Mouse (Mus musculus): ENCODE measurements around the gene Urah.

The Urah gene

GRCm38 (mm10) chr7:140840750-140841735 lies 6.2 kb downstream of the Urah start:
- no peak for DNase-seq

GRCm38 (mm10) chr7:140843806-140844205 lies 9.0 kb downstream of the Urah start:
- no peak for DNase-seq

GRCm38 (mm10) chr7:140844905-140845665 lies 10.3 kb downstream of the Urah start, which contains the start of gene Scgb1c1:
Gene Scgb1c1, plus strand, starts transcription at chr7:140845547.
- peak; percentile 90 to 92 for DNase-seq

GRCm38 (mm10) chr7:140845683-140846082 lies 10.9 kb downstream of the Urah start:
- no peak for DNase-seq

- no peak for DNase-seq
Measured at GRCm38 (mm10) chr7:140846676-140847075, 11.9 kb downstream of the Urah start.

- no peak for DNase-seq
Measured at GRCm38 (mm10) chr7:140847755-140848580, 13.2 kb downstream of the Urah start, which contains the start of gene Odf3. Gene Odf3, plus strand, starts transcription at chr7:140847805.

GRCm38 (mm10) chr7:140848591-140848990 lies 13.8 kb downstream of the Urah start:
- no peak for DNase-seq

- DNase-seq = no peak
Measured at GRCm38 (mm10) chr7:140851916-140852315, 17.1 kb downstream of the Urah start.

- no peak for DNase-seq
Measured at GRCm38 (mm10) chr7:140853386-140853785, 18.6 kb downstream of the Urah start.

GRCm38 (mm10) chr7:140854483-140854882 lies 19.7 kb downstream of the Urah start:
- DNase-seq = no peak

GRCm38 (mm10) chr7:140855181-140855580 lies 20.4 kb downstream of the Urah start:
- DNase-seq = no peak

GRCm38 (mm10) chr7:140855860-140856784 lies 21.3 kb downstream of the Urah start, which contains the start of gene Gm45785:
Gene Gm45785, minus strand, starts transcription at chr7:140856331.
- peak; percentile 82 to 90 for DNase-seq

- DNase-seq = peak; percentile 89 to 91
Measured at GRCm38 (mm10) chr7:140856785-140857549, 22.1 kb downstream of the Urah start, which contains the start of gene Ric8a. Gene Ric8a, plus strand, starts transcription at chr7:140856957.

- DNase-seq = peak; percentile 12 to 35
Measured at GRCm38 (mm10) chr7:140857550-140858505, 23.0 kb downstream of the Urah start, which contains the start of gene Bet1l. Gene Bet1l, minus strand, starts transcription at chr7:140857577.

GRCm38 (mm10) chr7:140858746-140859145 lies 23.9 kb downstream of the Urah start:
- DNase-seq = no peak

- DNase-seq = no peak
Measured at GRCm38 (mm10) chr7:140859997-140860396, 25.2 kb downstream of the Urah start.

GRCm38 (mm10) chr7:140860728-140861127 lies 25.9 kb downstream of the Urah start:
- DNase-seq = no peak

GRCm38 (mm10) chr7:140864761-140865160 lies 29.9 kb downstream of the Urah start:
- DNase-seq = no peak

- DNase-seq = no peak
Measured at GRCm38 (mm10) chr7:140874224-140874623, 39.4 kb downstream of the Urah start.
